Mouse (Mus musculus) embryonic fibroblast, embryonic 13.5 days (primary cell): Measurements from ENCODE around the gene Ube2k.

Source experiments
- CTCF ChIP-seq: IDR thresholded peaks from 2 replicates; pipeline ENCODE4 v1.5.1; 2011; ENCODE audit warnings: mild to moderate bottlenecking, control low read depth, low read length, moderate library complexity, borderline replicate concordance; ENCODE audit not compliant: insufficient read depth
- POLR2A ChIP-seq: IDR thresholded peaks from 2 replicates; pipeline ENCODE4 v1.6.1; 2011; ENCODE audit warnings: low read depth, mild to moderate bottlenecking, control low read depth, low read length, moderate library complexity

GRCm38 (mm10) chr5:65575896-65576295 lies 38.9 kb downstream of the Ube2k start:
- no peak for TF ChIP-seq CTCF
- no peak for TF ChIP-seq POLR2A
